Mouse (Mus musculus) CH12.LX (cell line): ENCODE measurements around the gene Mns1.

Experiments
- BHLHE40 ChIP-seq: IDR thresholded peaks from 2 replicates; pipeline ENCODE4 v1.6.1; 2011; ENCODE audit warnings: mild to moderate bottlenecking, low read depth, low read length, improper control_type of control experiment
- CHD2 ChIP-seq: IDR thresholded peaks from 2 replicates; pipeline ENCODE4 v1.6.1; 2011; ENCODE audit warnings: low read length, improper control_type of control experiment
- CTCF ChIP-seq, 2 experiments: IDR thresholded peaks in 1 of 2; conservative IDR thresholded peaks in 1 of 2; 2 replicates each; pipeline ENCODE4 v1.5.1; 2011 to 2012; ENCODE audit warnings: low read depth in 2 of 2, low read length in 2 of 2, improper control_type of control experiment in 1 of 2, inconsistent platforms in 1 of 2, mild to moderate bottlenecking in 1 of 2, moderate library complexity in 1 of 2
- POLR2A ChIP-seq: IDR thresholded peaks from 2 replicates; pipeline ENCODE4 v1.6.1; 2011; ENCODE audit warnings: low read depth, mild to moderate bottlenecking, improper control_type of control experiment, low read length
- ZKSCAN1 ChIP-seq: IDR thresholded peaks from 2 replicates; pipeline ENCODE4 v1.6.1; 2012; ENCODE audit warnings: low read depth, inconsistent platforms, low read length, improper control_type of control experiment, borderline replicate concordance

DNA sequence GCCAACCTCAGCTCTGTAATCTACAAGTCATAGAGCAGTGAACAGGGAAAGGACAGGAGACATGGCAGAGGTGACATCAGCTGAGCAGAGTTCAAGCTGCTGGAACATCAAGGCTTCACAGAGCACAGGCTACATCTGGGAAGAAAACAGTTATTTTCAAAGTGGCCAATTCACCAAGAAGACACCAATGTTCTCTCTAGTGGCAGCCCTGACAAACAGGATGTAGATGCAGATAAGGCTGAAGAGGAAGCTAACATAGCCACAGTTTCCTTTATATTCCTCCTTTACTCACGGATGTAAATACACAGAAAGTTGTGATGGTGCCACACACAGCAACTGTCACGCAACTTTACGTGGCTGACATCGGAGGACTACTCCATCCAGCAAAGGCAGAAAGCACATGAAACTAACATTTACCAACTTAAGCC lies 28.0 kb downstream of the Mns1 start:
- TF ChIP-seq ZKSCAN1, result no peak
- no peak for TF ChIP-seq POLR2A
- no peak for TF ChIP-seq CHD2
- no peak for TF ChIP-seq CTCF (conservative IDR thresholded peaks at IDR 0.05 in 1 of 2, IDR thresholded peaks at IDR 0.05 in 1 of 2; ENCODE audit: low read depth in 2 of 2, low read length in 2 of 2)
- no peak for TF ChIP-seq BHLHE40
